Mouse (Mus musculus): ENCODE data around the gene Crip1. TPM values are rescaled to one million over a fixed set of nuclear protein-coding genes. Genes with fewer than 3 reads are reported as not detected.
A peak's percentile ranks its signal among the peaks of the same experiment; 100 is the strongest.

Gene Crip1
- polyA plus RNA-seq, 1 experiment from 2014 or later, result 565 TPM

GRCm38 (mm10) chr12:113103846-113104451 lies 42.2 kb upstream of the Crip1 start:
- Histone ChIP-seq H3K36me3 (ENCODE audit: control insufficient read depth, insufficient read depth, low read length) (0 out of 2 replicates have a peak, but pooled peaks cover 3% of the 10 kb centered on the region), H3K27ac (ENCODE audit: low read length) (no peak overlapping the region), H3K4me2 (ENCODE audit: low read depth, low read length) (no peak overlapping the region), H3K9ac (ENCODE audit: low read length) (no peak overlapping the region), H3K27me3 (ENCODE audit: control insufficient read depth, insufficient read depth, low read depth, low read length) (no peaks in the 10 kb centered on the region), H3K4me3 (ENCODE audit: low read length) (no peak overlapping the region), H3K4me1 (replicated peaks; ENCODE audit: control insufficient read depth, insufficient read depth, low read length) (peaks cover 30% of the 10 kb centered on the region), H3K9me3 (ENCODE audit: control insufficient read depth, low read length) (peaks cover 4% of the 10 kb centered on the region; the same call in 1 of the 2 replicates)
- WGBS, result 76% methylated on average over 8 of the region's 8 CpGs
- no peak for ATAC-seq (ENCODE audit: low read depth)

GRCm38 (mm10) chr12:113106386-113106785 lies 39.7 kb upstream of the Crip1 start:
- 0 out of 2 replicates have a peak, but pooled peaks cover 3% of the 10 kb centered on the region for H3K36me3 ChIP-seq (ENCODE audit: control insufficient read depth, insufficient read depth, low read length)
- H3K27ac ChIP-seq (ENCODE audit: low read length), result no peak overlapping the region
- no peak overlapping the region for H3K9ac ChIP-seq (ENCODE audit: low read length)
- H3K4me2 ChIP-seq (ENCODE audit: low read depth, low read length), result no peak overlapping the region
- no peak for ATAC-seq (ENCODE audit: low read depth)
- 63% methylated on average over 6 of the region's 6 CpGs for WGBS
- peaks cover 8% of the 10 kb centered on the region for H3K4me1 ChIP-seq (replicated peaks; ENCODE audit: control insufficient read depth, insufficient read depth, low read length)
- H3K9me3 ChIP-seq (ENCODE audit: control insufficient read depth, low read length), result peaks cover 4% of the 10 kb centered on the region; the same call in 1 of the 2 replicates
- H3K27me3 ChIP-seq (ENCODE audit: control insufficient read depth, insufficient read depth, low read depth, low read length), result no peaks in the 10 kb centered on the region
- no peak overlapping the region for H3K4me3 ChIP-seq (ENCODE audit: low read length)

DNA sequence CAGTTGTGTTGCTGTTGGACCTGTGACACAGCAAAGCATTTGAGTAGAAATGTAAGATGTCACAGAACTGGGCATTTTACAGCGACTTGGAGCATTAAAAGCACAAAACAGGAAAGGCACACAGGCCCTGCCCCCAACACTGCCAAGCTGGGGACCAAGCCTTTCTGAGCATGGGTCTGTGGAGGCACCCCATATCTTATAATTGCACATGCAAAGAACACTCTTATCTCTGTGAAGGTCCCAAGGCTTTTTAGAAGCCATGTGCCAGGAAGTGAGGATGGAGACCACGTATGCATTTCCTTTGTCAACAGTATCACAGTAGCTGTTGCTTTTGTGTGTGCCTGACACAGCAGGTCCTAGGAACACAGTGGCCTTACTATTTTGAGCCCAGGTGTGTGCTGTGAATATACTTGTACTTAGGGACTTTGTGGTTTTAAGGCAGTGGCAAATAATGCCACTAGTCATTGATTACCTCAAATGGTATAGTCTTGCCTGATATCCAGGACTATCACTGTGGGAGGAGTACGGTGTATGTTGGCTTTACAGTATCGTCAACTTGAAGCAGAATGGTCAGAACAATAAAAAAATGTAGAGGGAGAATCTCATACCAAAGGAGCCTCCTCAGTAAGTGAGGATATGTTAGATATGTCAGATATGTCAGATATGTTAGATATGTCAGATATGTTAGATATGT lies 38.5 kb upstream of the Crip1 start:
- WGBS, result 74% methylated on average over 4 of the region's 4 CpGs
- H3K4me3 ChIP-seq (ENCODE audit: low read length), result no peak overlapping the region
- no peak overlapping the region for H3K4me2 ChIP-seq (ENCODE audit: low read depth, low read length)
- H3K27ac ChIP-seq (ENCODE audit: low read length), result no peak overlapping the region
- no peaks in the 10 kb centered on the region for H3K27me3 ChIP-seq (ENCODE audit: control insufficient read depth, insufficient read depth, low read depth, low read length)
- 0 out of 2 replicates have a peak, but pooled peaks cover 3% of the 10 kb centered on the region for H3K36me3 ChIP-seq (ENCODE audit: control insufficient read depth, insufficient read depth, low read length)
- no peak for ATAC-seq (ENCODE audit: low read depth)
- peaks cover 4% of the 10 kb centered on the region; the same call in 1 of the 2 replicates for H3K9me3 ChIP-seq (ENCODE audit: control insufficient read depth, low read length)
- H3K9ac ChIP-seq (ENCODE audit: low read length), result no peak overlapping the region
- H3K4me1 ChIP-seq (replicated peaks; ENCODE audit: control insufficient read depth, insufficient read depth, low read length), result peaks cover 8% of the 10 kb centered on the region

DNA sequence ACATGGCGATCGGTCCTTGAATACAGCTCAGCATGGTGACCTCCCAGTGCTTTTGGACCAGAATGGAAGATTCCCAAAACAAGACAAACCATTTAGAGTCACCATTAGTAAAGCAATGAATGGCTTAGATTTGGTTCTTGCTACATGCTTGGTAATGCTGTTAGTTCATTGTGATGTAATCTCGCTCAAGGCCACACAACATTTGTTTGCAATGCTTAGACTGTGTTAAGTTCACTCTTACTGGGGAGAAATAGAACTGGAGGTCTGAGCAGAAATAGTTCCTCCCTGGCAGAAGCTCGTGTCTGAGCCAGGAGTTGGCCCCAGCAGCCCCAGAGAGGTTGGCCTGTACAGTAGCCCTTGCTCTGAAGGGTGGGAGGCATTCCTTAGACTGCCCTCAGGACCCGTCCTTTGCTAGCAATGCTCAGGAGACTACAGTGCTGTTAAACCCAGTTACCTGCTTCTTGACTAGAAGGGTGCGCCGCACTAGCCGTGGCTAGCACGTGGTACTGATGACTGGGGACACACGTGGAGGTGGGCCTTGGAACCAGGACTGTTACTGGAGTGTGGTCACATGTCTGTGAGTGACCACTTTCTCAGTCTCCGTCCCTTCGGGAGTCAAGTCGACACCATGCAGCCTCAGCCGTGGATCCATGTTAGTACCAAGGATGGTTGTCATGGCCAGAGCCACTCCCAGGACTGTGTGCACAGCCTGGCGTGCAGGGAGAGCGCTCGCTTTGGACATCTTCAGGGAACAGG lies 37.4 kb upstream of the Crip1 start:
- H3K4me3 ChIP-seq (ENCODE audit: low read length), result no peak overlapping the region
- H3K9me3 ChIP-seq (ENCODE audit: control insufficient read depth, low read length), result peaks cover 4% of the 10 kb centered on the region; the same call in 1 of the 2 replicates
- H3K36me3 ChIP-seq (ENCODE audit: control insufficient read depth, insufficient read depth, low read length), result 0 out of 2 replicates have a peak, but pooled peaks cover 3% of the 10 kb centered on the region
- peaks cover 8% of the 10 kb centered on the region for H3K4me1 ChIP-seq (replicated peaks; ENCODE audit: control insufficient read depth, insufficient read depth, low read length)
- no peak overlapping the region for H3K4me2 ChIP-seq (ENCODE audit: low read depth, low read length)
- no peak overlapping the region for H3K27ac ChIP-seq (ENCODE audit: low read length)
- no peaks in the 10 kb centered on the region for H3K27me3 ChIP-seq (ENCODE audit: control insufficient read depth, insufficient read depth, low read depth, low read length)
- H3K9ac ChIP-seq (ENCODE audit: low read length), result no peak overlapping the region
- ATAC-seq (ENCODE audit: low read depth), result no peak
- WGBS, result 82% methylated on average over 17 of the region's 17 CpGs

- 72% methylated on average over 10 of the region's 10 CpGs for WGBS
- Histone ChIP-seq H3K27ac (ENCODE audit: low read length) (no peak overlapping the region), H3K27me3 (ENCODE audit: control insufficient read depth, insufficient read depth, low read depth, low read length) (no peaks in the 10 kb centered on the region), H3K4me3 (ENCODE audit: low read length) (no peak overlapping the region), H3K4me2 (ENCODE audit: low read depth, low read length) (no peak overlapping the region), H3K4me1 (replicated peaks; ENCODE audit: control insufficient read depth, insufficient read depth, low read length) (peaks cover 8% of the 10 kb centered on the region), H3K9me3 (ENCODE audit: control insufficient read depth, low read length) (peaks cover 4% of the 10 kb centered on the region; the same call in 1 of the 2 replicates), H3K9ac (ENCODE audit: low read length) (no peak overlapping the region), H3K36me3 (ENCODE audit: control insufficient read depth, insufficient read depth, low read length) (peaks cover 3% of the 10 kb centered on the region; the same call in 1 of the 2 replicates)
- no peak for ATAC-seq (ENCODE audit: low read depth)
Observed at GRCm38 (mm10) chr12:113109801-113110200, 36.3 kb upstream of the Crip1 start.

DNA sequence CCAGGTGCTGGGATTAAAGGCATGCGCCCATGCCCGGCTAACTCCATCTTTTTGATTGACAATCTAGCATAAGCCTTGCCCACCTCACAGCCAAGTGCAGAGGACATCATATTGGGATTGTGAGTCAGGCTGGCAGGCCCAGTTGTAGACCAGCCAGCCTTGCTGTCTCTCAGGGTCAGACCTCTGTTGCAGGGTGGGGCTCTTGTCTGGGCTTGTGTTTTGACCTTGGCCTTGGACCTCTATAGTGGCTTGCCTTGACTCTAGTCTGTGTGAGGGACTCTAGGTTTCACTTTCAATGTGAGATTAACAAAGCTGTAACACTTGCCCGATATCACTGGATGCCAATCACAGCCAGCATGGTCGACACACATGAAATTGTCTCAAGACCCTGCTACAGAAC lies 32.0 kb upstream of the Crip1 start:
- peaks cover 25% of the 10 kb centered on the region for H3K36me3 ChIP-seq (ENCODE audit: control insufficient read depth, insufficient read depth, low read length)
- 91% methylated on average over 4 of the region's 4 CpGs for WGBS
- H3K9me3 ChIP-seq (ENCODE audit: control insufficient read depth, low read length), result no peaks in the 10 kb centered on the region
- no peak overlapping the region for H3K4me3 ChIP-seq (ENCODE audit: low read length)
- no peak for ATAC-seq (ENCODE audit: low read depth)
- H3K9ac ChIP-seq (ENCODE audit: low read length), result no peak overlapping the region
- no peaks in the 10 kb centered on the region for H3K4me1 ChIP-seq (replicated peaks; ENCODE audit: control insufficient read depth, insufficient read depth, low read length)
- no peak overlapping the region for H3K27ac ChIP-seq (ENCODE audit: low read length)
- no peak overlapping the region for H3K4me2 ChIP-seq (ENCODE audit: low read depth, low read length)
- no peaks in the 10 kb centered on the region for H3K27me3 ChIP-seq (ENCODE audit: control insufficient read depth, insufficient read depth, low read depth, low read length)

DNA sequence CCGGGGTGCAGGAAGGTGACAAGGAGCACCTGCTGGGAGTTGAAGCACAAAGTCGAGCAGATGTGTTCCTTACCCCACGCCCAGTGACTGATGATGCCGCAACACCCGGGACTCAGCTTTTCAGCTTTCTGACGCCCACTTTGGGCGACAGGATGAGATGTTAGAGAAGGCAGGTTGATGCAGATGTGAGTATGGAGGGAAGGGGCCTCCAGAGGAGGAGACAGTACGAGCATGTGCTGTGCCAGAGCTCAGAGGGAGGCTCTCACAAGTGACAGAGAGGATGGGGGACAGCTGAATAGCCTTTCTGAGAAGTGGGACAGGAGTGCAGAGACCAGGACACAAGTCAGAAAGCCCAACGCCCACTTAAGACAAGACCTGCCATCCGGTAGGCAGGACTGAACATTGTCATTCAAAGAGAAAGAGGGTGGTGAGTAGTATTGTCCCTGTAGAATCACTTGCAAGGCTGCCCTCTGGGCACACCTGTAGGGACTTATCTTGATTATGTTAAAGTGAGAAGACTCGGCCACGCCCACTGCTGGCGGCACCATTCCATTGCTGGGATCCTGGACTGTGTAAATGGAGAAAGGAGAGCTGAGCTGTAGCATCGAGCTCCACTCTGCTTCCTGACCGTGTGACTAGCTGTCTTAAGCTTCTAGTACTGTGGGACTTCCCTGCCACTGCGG lies 31.1 kb upstream of the Crip1 start:
- no peak overlapping the region for H3K4me3 ChIP-seq (ENCODE audit: low read length)
- peaks cover 27% of the 10 kb centered on the region for H3K36me3 ChIP-seq (ENCODE audit: control insufficient read depth, insufficient read depth, low read length)
- H3K27me3 ChIP-seq (ENCODE audit: control insufficient read depth, insufficient read depth, low read depth, low read length), result no peaks in the 10 kb centered on the region
- WGBS, result 70% methylated on average over 16 of the region's 16 CpGs
- H3K9me3 ChIP-seq (ENCODE audit: control insufficient read depth, low read length), result no peaks in the 10 kb centered on the region
- no peak overlapping the region for H3K4me2 ChIP-seq (ENCODE audit: low read depth, low read length)
- H3K27ac ChIP-seq (ENCODE audit: low read length), result no peak overlapping the region
- no peak overlapping the region for H3K9ac ChIP-seq (ENCODE audit: low read length)
- H3K4me1 ChIP-seq (replicated peaks; ENCODE audit: control insufficient read depth, insufficient read depth, low read length), result no peaks in the 10 kb centered on the region
- ATAC-seq (ENCODE audit: low read depth), result no peak

DNA sequence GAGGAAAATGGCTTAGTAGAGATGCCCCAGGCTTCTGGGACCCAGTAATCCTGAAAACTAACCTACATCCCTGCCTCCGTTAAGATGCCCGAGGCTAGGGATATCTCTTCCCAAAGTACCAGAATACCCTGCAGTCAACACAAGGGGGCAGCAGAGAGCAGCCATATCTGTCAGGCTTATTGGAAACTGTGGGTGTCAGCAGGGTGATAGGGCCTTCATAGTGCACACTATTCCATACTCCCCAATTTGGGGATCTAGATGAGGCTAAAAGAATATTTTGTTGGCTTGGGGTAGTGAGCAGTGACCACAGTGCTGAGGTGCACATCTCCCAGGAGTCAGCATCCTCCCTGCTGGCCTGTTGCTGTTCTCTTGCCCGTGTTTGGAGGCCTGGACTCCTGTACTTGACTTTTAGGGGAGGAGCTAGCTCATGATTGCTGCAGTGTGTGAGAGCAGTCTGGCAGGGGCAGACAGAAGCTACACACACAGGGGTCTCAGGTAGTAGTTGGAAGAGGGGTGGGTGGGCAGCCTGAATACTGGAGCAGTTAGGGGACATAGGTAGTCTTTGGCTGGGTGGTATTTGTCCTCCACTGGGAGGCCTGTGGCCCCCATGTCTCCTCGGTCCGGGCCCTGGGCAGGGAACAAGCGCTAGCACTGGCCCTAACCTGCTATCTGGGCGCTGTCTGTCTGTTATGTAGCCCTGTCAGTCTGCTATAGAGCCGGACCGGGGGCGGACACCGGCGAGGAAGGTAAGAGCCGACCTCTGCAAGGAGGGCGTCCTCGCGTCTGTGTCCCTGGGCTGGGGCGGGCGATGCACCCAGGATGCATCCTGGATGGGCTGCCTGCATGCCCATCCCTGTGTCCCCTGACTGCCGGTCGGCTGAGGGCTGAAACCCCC lies 26.4 kb upstream of the Crip1 start:
- no peaks in the 10 kb centered on the region for H3K9me3 ChIP-seq (ENCODE audit: control insufficient read depth, low read length)
- H3K27ac ChIP-seq (ENCODE audit: low read length), result no peak overlapping the region
- H3K4me2 ChIP-seq (ENCODE audit: low read depth, low read length), result no peak overlapping the region
- H3K36me3 ChIP-seq (ENCODE audit: control insufficient read depth, insufficient read depth, low read length), result peaks cover 67% of the 10 kb centered on the region
- no peak overlapping the region for H3K9ac ChIP-seq (ENCODE audit: low read length)
- no peaks in the 10 kb centered on the region for H3K4me1 ChIP-seq (replicated peaks; ENCODE audit: control insufficient read depth, insufficient read depth, low read length)
- ATAC-seq (ENCODE audit: low read depth), result peak; percentile 77
- WGBS, result 82% methylated on average over 20 of the region's 20 CpGs
- no peak overlapping the region for H3K4me3 ChIP-seq (ENCODE audit: low read length)
- no peaks in the 10 kb centered on the region for H3K27me3 ChIP-seq (ENCODE audit: control insufficient read depth, insufficient read depth, low read depth, low read length)
